Mouse (Mus musculus): ENCODE data around the gene Omg.

Gene Omg

DNA sequence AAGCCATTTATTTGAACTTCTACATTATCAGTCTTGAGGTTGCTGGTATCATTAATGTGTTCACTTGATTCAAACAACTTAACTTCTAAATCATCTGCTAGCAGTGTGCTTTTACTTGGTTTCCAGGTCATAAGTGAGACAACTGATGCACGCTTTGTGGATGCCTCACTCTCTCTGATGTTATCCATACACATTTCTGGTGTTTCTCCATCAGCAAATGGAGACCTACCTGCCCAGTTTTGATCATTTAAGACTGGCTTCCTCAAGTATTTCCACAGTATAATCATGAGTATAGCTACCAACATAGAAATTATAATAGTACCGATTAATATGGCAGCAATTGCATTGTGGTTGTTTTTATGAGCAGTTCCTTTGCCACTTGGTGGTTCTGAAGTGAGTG, 11.9 kb upstream of the Omg start:
- no peak for DNase-seq (ENCODE audit: low spot score in 2 of 2)

DNA sequence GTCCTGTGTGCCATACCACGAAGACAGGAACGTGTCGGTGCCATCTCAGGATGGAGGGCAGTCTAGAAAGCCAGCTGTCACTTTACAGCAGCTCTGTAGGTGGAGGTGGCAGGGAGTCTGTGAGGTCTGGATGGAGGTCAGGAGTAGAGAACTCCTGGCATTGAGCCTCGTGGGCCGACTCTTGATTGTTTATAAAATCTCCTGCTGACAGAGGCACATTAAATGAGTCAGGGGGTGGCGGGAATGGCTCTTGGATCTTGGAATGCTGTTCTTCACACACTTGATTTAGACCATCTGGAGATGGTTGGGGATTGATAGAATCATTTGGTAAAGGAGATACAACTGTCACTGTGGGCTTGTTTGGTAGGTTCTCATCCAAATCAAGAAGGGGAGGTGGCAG, 11.4 kb upstream of the Omg start:
- no peak for DNase-seq (ENCODE audit: low spot score in 2 of 2)

DNA sequence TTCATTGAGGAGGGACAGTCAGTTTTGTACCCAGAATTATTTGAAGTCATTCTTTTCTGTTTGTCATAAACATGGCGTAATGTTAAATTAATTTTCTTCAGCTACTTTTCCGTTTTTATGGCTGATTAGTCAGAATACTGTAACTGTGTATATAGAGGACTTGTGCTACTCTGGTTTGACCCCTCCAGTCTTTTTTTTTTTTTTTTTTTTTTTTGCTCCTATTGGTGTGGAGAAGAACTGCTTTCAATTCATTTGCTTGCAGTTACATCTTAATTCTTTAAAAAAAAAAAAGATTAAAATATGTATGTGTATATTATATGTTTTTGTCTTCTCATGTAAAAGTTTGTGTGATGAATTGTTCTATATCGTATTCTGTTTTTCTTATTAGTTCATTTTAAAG, 8.1 kb upstream of the Omg start:
- no peak for DNase-seq (ENCODE audit: low spot score in 2 of 2)

DNA sequence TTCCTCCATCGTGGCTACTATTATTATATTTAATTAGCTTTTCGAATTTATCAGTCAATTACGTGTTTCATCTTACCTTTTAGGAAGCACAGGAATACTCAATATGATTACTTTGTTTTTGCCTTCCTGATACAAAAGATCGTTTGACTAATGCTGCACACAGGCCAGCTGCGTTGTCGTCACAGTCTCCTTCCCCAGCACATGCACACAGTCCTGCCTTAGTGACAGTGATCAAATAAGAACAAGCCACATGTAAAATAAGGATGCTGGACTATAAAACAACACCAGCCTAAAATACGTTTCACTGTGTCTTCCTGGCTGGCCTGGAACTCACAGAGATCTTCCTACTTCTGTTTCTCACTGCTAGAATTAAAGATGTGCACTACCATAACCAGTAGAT, 622 bp upstream of the Omg start:
- DNase-seq (ENCODE audit: low spot score in 2 of 2) = no peak

DNA sequence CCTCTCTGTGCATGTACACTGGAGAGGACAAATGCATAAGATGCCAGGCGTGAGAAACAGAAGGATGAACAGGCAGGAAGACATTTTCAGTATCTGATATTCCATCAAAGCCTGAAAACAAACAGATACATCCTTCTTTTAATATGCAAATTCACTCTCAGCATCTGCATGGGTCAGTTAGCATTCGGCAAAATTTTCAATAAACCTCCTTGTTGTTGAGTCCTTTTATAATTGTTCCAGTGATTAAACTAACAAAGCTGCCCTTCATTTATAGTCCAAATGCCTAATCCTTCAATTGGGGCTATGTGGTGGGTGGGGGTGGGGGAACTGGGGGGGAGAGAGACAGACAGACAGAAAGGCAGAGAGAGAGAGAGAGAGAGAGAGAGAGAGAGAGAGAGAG, 967 bp downstream of the Omg start:
- no peak for DNase-seq (ENCODE audit: low spot score in 2 of 2)

DNA sequence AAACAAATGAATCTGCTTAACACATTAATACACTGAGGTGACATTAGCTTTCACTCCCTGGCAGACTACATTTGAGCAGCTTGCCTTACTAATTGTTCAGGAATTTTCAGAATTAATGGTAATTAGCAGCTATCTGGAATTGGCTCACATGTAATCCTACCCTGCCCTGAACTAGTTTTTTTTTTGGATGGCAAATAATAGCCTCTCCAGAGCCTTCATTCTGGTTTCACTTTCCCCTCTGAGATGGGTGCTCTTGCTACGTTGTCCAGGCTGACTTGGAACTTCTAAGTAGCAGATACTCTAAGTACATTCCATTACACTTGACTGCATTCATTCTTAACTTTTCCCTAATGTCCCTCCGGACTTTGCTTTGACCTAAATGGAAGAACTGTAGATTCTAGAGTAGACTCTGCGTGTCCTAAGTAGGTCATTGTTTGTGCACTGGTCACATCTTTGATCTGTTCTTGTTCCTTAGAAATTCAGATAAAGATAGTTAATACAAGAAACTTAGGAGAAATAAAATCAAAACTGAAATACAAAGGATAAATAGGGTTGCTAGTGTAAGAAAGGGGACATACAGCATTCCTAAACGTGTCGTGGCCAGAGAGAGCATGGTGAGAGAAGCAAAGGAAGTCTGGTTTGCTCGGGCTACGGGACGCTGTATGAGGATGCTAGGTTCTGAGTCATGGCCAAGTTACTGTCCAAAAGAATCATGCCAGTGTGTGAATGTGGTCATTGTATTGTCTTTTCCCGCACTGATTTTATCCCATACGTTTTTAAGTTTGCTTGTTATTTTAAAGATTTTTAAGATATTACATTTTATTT, 8.7 kb downstream of the Omg start:
- DNase-seq (ENCODE audit: low spot score in 2 of 2) = no peak

DNA sequence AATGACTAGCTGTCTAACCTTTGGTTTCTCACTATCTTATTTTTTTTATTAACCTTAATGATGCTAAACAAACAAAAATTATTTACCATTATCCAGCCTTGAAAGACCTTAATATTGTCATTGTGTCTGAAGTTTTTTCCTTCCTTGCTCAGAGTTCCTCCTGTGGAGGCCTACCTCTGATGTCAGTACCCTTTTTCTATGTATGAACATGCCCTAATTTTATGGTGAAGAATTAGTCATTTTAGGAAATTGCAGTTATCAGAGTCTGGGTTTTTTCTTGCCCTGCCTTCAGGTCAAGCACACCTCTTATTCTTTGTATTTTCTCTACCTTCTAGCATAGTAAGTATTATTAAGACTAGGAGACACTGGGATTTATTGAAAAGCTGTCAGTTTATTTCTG, 19.2 kb downstream of the Omg start:
- DNase-seq (ENCODE audit: low spot score in 2 of 2) = no peak

DNA sequence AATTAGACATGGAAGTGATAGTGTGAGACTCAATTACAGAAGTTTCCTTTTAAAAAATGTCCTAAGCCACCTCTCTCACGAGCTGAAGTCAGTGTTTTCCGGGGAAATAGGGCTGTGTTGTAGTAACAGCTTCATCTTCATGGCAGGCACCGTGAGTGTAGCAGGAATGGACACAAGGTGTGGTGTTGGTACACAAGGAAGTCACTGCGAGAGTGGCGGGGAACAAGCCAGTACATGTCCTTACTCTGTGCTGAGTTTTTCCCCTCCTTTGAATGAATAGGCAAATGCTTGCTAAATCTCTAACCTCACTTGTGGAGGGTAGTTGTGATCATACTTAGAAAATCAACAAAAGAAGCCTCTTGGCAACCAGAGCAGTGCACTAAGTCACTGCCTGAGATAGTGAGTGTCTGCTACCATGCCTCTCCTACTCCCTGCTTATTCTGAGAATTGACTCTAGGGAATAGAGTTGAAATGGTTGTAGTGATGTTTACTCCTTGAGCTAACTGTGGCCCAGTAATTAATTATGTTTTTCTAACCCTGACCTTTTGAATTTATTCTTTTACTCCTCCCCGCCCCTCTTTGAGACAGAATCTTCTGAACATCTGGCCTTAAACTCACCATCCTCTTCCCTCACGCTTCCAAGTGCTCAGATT, 19.9 kb downstream of the Omg start:
- no peak for DNase-seq (ENCODE audit: low spot score in 2 of 2)

DNA sequence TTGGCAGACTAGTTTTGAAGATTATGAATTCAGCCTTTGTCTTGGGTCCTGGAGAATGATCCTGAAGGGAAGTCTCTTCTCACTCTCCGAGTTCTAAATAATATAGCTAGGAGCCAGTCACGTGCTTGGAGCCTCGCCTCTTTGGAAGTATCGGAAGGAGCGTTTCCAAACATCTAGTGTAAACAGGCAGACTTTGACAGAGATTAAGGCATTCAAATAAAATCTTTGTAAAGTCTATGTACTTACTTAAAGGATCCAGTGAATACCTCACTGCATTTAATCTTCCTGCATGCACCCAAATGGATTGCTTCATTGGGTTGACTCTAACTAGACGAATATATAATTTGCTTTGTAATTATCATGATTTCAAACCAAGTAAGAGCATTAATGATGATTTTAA, 20.5 kb downstream of the Omg start:
- DNase-seq (ENCODE audit: low spot score in 2 of 2) = no peak

DNA sequence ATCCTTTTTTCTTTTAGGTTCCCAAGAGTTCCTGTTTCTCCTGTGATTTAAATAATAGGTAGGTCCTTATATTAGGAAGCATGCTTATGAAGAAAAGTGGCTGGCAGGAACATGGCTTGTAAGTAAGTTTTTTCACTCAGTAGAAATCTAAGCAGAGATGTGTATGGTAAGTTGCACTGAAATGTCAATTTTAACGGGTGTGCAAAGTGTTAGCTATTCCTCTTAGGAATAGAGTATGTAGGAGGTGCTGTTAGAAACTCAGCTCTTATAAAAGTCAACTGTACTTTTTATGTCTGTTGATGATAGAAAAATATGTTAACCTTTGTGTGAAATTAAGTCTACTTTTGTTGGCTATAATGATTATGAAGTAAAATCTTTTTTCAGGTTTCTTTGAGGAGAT, 35.8 kb downstream of the Omg start:
- DNase-seq (ENCODE audit: low spot score in 2 of 2) = no peak

DNA sequence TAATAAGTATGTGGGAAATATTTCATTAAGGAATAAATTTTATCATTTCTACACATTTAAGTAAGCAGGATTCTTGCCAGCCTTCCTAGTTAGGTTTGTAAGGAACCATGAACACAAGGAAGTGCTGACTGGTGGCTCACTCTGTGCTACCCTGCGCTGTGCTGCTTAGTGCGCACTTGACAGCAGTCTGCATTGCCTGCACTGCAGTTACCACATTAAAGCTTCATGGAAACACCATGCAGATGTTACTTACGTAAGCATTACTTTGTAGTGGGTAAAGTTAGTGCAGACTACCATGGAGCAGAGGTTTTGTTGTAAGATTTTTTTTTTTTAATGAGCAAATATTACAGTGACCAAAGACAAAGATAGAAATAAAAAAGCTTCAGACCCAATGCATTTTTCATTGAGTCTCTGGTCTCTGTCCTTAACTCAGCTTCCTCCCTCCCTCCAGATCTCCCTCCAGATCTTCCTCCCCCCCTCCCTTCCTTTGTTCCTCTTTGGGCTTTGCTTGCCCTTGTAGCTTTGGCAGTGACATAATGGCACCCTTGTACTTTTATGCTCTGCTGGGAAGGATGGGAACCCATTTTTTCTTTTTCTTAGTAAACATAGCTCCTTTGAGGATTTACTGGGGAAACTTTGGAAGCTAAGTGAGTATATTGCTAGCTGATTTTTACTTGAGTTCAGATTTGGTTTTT, 43.0 kb downstream of the Omg start:
- no peak for DNase-seq (ENCODE audit: low spot score in 2 of 2)

DNA sequence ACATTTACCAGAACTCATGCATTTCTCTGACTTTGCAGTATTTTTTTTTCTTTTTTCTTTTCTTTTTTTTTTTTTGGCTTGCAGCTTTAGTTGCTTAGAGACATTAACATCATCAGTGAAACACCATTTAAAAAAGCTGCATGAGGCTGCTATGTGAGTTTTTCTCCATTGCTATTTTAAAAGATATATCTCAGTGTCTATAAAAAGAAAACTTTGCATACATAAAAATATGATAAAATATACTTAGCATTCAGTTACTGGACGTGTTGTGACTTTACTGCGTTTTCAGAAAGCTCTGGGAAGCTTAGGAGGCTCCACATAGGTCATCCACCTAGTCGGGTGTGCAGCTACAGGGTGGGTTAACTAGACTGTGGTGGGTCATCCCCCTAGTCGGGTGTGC, 44.0 kb downstream of the Omg start:
- no peak for DNase-seq (ENCODE audit: low spot score in 2 of 2)

DNA sequence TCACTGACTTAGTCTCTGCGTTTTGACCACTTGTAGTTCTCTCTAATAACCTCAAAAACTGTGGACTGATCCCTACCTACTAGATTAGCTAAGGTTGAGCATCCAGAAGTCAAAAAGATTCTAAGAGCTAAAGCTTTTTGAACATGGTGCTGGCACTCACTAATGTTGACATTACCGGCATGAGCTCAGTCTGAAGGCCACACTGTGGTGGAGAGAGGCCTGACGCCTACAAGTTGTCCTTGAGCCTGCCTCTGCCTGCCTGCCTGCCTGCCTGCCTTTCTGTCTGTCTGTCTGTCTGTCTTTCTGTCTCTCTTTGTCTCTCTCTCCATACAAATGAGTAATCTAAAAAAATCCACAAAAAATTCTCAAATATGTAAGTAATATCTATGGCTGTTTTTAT, 46.0 kb downstream of the Omg start:
- DNase-seq (ENCODE audit: low spot score in 2 of 2) = no peak

DNA sequence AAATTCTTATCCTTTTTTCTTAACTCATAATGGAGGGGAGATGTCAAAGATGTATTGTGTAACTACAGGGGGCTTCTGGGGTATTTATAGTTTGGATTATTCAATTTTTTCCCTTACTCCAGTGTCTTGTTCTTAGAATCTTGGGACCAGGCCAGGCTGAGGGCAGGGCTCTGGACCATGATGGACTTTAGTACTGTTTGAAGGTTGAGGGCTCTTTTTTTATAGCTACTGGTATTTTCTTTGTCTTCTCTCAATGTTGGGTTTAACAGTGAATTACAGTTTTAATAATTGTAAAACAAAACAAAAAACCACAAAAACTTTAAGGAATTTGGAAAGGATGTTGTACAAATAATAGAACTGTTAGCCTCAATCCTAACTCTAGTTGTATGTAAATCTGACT, 50.9 kb downstream of the Omg start:
- no peak for DNase-seq (ENCODE audit: low spot score in 2 of 2)

Data from frontal cortex, postnatal 14 days (tissue).